Mouse (Mus musculus) limb, embryonic 15.5 days (tissue): ENCODE measurements at regions not wholly inside any gene's neighbourhood (a gene's known extent, or its start where the extent isn't known, plus 50 kb on each side); places are given as distances from the start of the nearest gene placed in this dataset.

Source experiments
- ATAC-seq: fragments of 200-750 bp; cut with Nextera tagmentation; 2 replicates; pipeline ENCODE4 v1.8.0; 2017; ENCODE audit warnings: low read depth, moderate TSS enrichment; ENCODE audit not compliant: insufficient number of reproducible peaks, low FRiP score, low TSS enrichment
- H3K27ac ChIP-seq: fragments of 300-500 bp; sonication (generic); 2 replicates; pipeline ENCODE4 v1.5.1; 2015; ENCODE audit warnings: moderate library complexity, mild to moderate bottlenecking, inconsistent platforms
- H3K27me3 ChIP-seq: fragments of 300-500 bp; sonication (generic); 2 replicates; pipeline ENCODE4 v1.6.1; 2015; ENCODE audit warnings: inconsistent platforms
- H3K36me3 ChIP-seq: fragments of 300-500 bp; sonication (generic); 2 replicates; pipeline ENCODE4 v1.6.1; 2015; ENCODE audit warnings: inconsistent platforms
- H3K4me1 ChIP-seq: fragments of 300-500 bp; sonication (generic); 2 replicates; pipeline ENCODE4 v1.6.1; 2015; ENCODE audit warnings: inconsistent platforms
- H3K4me2 ChIP-seq: fragments of 300-500 bp; sonication (generic); 2 replicates; pipeline ENCODE4 v1.6.1; 2015; ENCODE audit warnings: mild to moderate bottlenecking, inconsistent platforms
- H3K4me3 ChIP-seq: fragments of 300-500 bp; sonication (generic); 2 replicates; pipeline ENCODE4 v1.5.1; 2015; ENCODE audit warnings: mild to moderate bottlenecking, inconsistent platforms
- H3K9ac ChIP-seq: fragments of 300-500 bp; sonication (generic); 2 replicates; pipeline ENCODE4 v1.6.1; 2015; ENCODE audit warnings: inconsistent platforms
- H3K9me3 ChIP-seq: fragments of 300-500 bp; sonication (generic); 2 replicates; pipeline ENCODE4 v1.6.1; 2016; ENCODE audit warnings: inconsistent platforms
- WGBS: fragments of 180-500 bp; shearing (Covaris S2); methylation state at CpG from one replicate; pipeline ENCODE4 v1.1.7; 2015; 5-methylcytosine and 5-hydroxymethylcytosine counted together

- H3K27me3 ChIP-seq: no peaks in the 10 kb centered on the region
- no peaks in the 10 kb centered on the region for H3K36me3 ChIP-seq
- no peak overlapping the region for H3K27ac ChIP-seq
- no peak overlapping the region for H3K4me3 ChIP-seq
- no peak overlapping the region for H3K9ac ChIP-seq
- 0 out of 2 replicates have a peak, but pooled peaks cover 3% of the 10 kb centered on the region for H3K4me1 ChIP-seq
- 84% methylated on average over 6 of the region's 6 CpGs for WGBS
- H3K4me2 ChIP-seq: no peak overlapping the region
- ATAC-seq: no peak
- peaks cover 3% of the 10 kb centered on the region; the same call in 1 of the 2 replicates for H3K9me3 ChIP-seq
Measured at GRCm38 (mm10) chr10:43761979-43762570, 139.5 kb downstream of the Qrsl1 start.

- no peak for ATAC-seq
- Histone ChIP-seq H3K9me3 (peaks cover 3% of the 10 kb centered on the region; the same call in 1 of the 2 replicates), H3K27ac (no peak overlapping the region)
Measured at GRCm38 (mm10) chr10:43764581-43764980, 137.0 kb downstream of the Qrsl1 start.

GRCm38 (mm10) chr10:43765275-43765674 is 136.3 kb downstream of the Qrsl1 start:
- Histone ChIP-seq H3K4me3 (no peak overlapping the region), H3K27ac (no peak overlapping the region), H3K4me1 (no peaks in the 10 kb centered on the region), H3K9ac (no peak overlapping the region), H3K27me3 (no peaks in the 10 kb centered on the region), H3K9me3 (peaks cover 3% of the 10 kb centered on the region; the same call in 1 of the 2 replicates), H3K4me2 (no peak overlapping the region), H3K36me3 (no peaks in the 10 kb centered on the region)
- ATAC-seq: no peak
- 86% methylated on average over 1 of the region's 1 CpGs for WGBS

More at GRCm38 (mm10) chr10:43764581-43764980, 137.0 kb downstream of the Qrsl1 start:
- Histone ChIP-seq H3K4me1 (0 out of 2 replicates have a peak, but pooled peaks cover 3% of the 10 kb centered on the region), H3K27me3 (no peaks in the 10 kb centered on the region), H3K9ac (no peak overlapping the region), H3K4me3 (no peak overlapping the region), H3K4me2 (no peak overlapping the region), H3K36me3 (no peaks in the 10 kb centered on the region)
- WGBS: 98% methylated on average over 3 of the region's 3 CpGs

GRCm38 (mm10) chr10:43765829-43766486 is 135.6 kb downstream of the Qrsl1 start:
- Histone ChIP-seq H3K27me3 (no peaks in the 10 kb centered on the region), H3K27ac (no peak overlapping the region), H3K36me3 (no peaks in the 10 kb centered on the region), H3K9ac (no peak overlapping the region), H3K4me3 (no peak overlapping the region), H3K4me1 (no peaks in the 10 kb centered on the region), H3K4me2 (no peak overlapping the region), H3K9me3 (peaks cover 3% of the 10 kb centered on the region; the same call in 1 of the 2 replicates)
- no peak for ATAC-seq
- WGBS: 73% methylated on average over 11 of the region's 11 CpGs

- peaks cover 3% of the 10 kb centered on the region; the same call in 1 of the 2 replicates for H3K9me3 ChIP-seq
- H3K4me1 ChIP-seq: no peaks in the 10 kb centered on the region
- H3K27ac ChIP-seq: no peak overlapping the region
- H3K36me3 ChIP-seq: no peaks in the 10 kb centered on the region
- WGBS: 76% methylated on average over 16 of the region's 16 CpGs
- no peak overlapping the region for H3K4me3 ChIP-seq
- H3K27me3 ChIP-seq: no peaks in the 10 kb centered on the region
- no peak overlapping the region for H3K4me2 ChIP-seq
- ATAC-seq: no peak
- no peak overlapping the region for H3K9ac ChIP-seq
Measured at GRCm38 (mm10) chr10:43767961-43768726, 133.4 kb downstream of the Qrsl1 start.

GRCm38 (mm10) chr10:43769026-43769425 is 132.5 kb downstream of the Qrsl1 start:
- no peak overlapping the region for H3K9ac ChIP-seq
- no peaks in the 10 kb centered on the region for H3K36me3 ChIP-seq
- H3K4me1 ChIP-seq: no peaks in the 10 kb centered on the region
- H3K9me3 ChIP-seq: peaks cover 1% of the 10 kb centered on the region; the same call in 1 of the 2 replicates
- H3K4me2 ChIP-seq: no peak overlapping the region
- H3K4me3 ChIP-seq: no peak overlapping the region
- H3K27ac ChIP-seq: no peak overlapping the region
- 73% methylated on average over 3 of the region's 3 CpGs for WGBS
- no peak for ATAC-seq
- H3K27me3 ChIP-seq: no peaks in the 10 kb centered on the region

- 43% methylated on average over 1 of the region's 1 CpGs for WGBS
- H3K36me3 ChIP-seq: no peaks in the 10 kb centered on the region
- H3K4me2 ChIP-seq: no peak overlapping the region
- no peak for ATAC-seq
- H3K4me3 ChIP-seq: no peak overlapping the region
- no peaks in the 10 kb centered on the region for H3K27me3 ChIP-seq
- no peak overlapping the region for H3K9ac ChIP-seq
- H3K9me3 ChIP-seq: no peaks in the 10 kb centered on the region
- H3K4me1 ChIP-seq: no peaks in the 10 kb centered on the region
- H3K27ac ChIP-seq: no peak overlapping the region
Measured at GRCm38 (mm10) chr10:43775807-43776206, 125.7 kb downstream of the Qrsl1 start.

- Histone ChIP-seq H3K36me3 (no peaks in the 10 kb centered on the region), H3K9ac (no peak overlapping the region), H3K27ac (no peak overlapping the region), H3K4me1 (no peaks in the 10 kb centered on the region), H3K4me3 (no peak overlapping the region), H3K9me3 (no peaks in the 10 kb centered on the region), H3K27me3 (no peaks in the 10 kb centered on the region), H3K4me2 (no peak overlapping the region)
- 0 out of 2 replicates have a peak, but pooled peaks have one; percentile 40 for ATAC-seq
- WGBS: 67% methylated on average over 28 of the region's 28 CpGs
Measured at GRCm38 (mm10) chr10:43777612-43778600, 123.6 kb downstream of the Qrsl1 start.

GRCm38 (mm10) chr10:43780571-43780970 is 121.0 kb downstream of the Qrsl1 start:
- H3K4me1 ChIP-seq: no peaks in the 10 kb centered on the region
- H3K27me3 ChIP-seq: no peaks in the 10 kb centered on the region
- no peak for ATAC-seq
- H3K9me3 ChIP-seq: no peaks in the 10 kb centered on the region
- WGBS: 92% methylated on average over 4 of the region's 4 CpGs
- no peak overlapping the region for H3K4me3 ChIP-seq
- no peak overlapping the region for H3K4me2 ChIP-seq
- H3K27ac ChIP-seq: no peak overlapping the region
- no peaks in the 10 kb centered on the region for H3K36me3 ChIP-seq
- no peak overlapping the region for H3K9ac ChIP-seq

GRCm38 (mm10) chr10:43783304-43783703 is 118.2 kb downstream of the Qrsl1 start:
- no peaks in the 10 kb centered on the region for H3K9me3 ChIP-seq
- no peaks in the 10 kb centered on the region for H3K27me3 ChIP-seq
- no peaks in the 10 kb centered on the region for H3K4me1 ChIP-seq
- H3K36me3 ChIP-seq: no peaks in the 10 kb centered on the region
- no peak for ATAC-seq
- no peak overlapping the region for H3K27ac ChIP-seq
- H3K9ac ChIP-seq: no peak overlapping the region
- H3K4me3 ChIP-seq: no peak overlapping the region
- WGBS: 83% methylated on average over 3 of the region's 3 CpGs
- H3K4me2 ChIP-seq: no peak overlapping the region

GRCm38 (mm10) chr10:43790780-43791179 is 110.8 kb downstream of the Qrsl1 start:
- no peak overlapping the region for H3K4me2 ChIP-seq
- H3K4me1 ChIP-seq: no peaks in the 10 kb centered on the region
- H3K27ac ChIP-seq: no peak overlapping the region
- no peaks in the 10 kb centered on the region for H3K27me3 ChIP-seq
- no peak overlapping the region for H3K9ac ChIP-seq
- WGBS: 87% methylated on average over 4 of the region's 4 CpGs
- H3K9me3 ChIP-seq: no peaks in the 10 kb centered on the region
- no peaks in the 10 kb centered on the region for H3K36me3 ChIP-seq
- no peak for ATAC-seq
- H3K4me3 ChIP-seq: no peak overlapping the region
